18 mouse cellular contexts compared by ENCODE assay signal in the genomic region with DNA sequence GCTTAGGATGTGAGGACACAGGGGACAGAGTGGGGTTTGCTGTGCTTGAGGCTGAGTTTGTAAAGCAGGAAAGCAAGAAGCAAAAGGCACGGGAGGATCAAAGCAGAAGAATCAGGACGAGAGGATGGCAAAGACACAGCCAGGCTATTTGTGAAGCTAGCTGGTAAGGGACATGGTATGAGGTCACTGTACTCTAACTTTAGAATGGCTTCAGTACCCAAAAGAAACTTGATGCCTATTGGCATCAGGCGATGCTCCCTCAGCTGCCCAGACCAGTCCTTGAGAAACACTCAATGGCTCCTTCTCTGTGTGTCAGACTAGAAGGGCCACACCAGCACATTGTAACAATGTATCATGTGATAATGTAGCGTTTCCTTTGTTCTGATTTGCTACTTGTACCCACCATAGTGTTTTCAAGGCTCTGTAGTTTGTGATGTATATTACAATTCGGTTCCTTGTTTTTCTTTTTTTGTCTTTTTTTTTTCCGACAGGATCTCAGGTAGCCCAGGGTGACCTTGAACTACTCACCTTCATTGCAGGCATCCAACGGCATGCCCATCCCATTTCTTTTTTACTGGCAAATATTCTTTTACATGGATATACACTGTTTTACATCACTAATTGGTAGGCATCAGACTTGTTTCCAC. TPM values are rescaled to one million over a fixed set of nuclear protein-coding genes. Genes with fewer than 3 reads are reported as not detected.
DNase-seq lines count a peak whose midpoint lies in the region; ATAC-seq and TF ChIP-seq lines count a peak whose summit lies in the region.
"Had no signal": no experiment of that assay in that cellular context is flagged by ENCODE, and none has a peak within 500 bp of the region (broad histone marks: within the 10 kb centered on the region; RNA-seq: fewer than 3 reads in every experiment).

No protein-coding gene starts in this region.

- H3K27me3 ChIP-seq in heart, embryonic 10.5 days (ENCODE audit: insufficient read depth, poor library complexity, severe bottlenecking) = no peaks in the 10 kb centered on the region
- no peaks in the 10 kb centered on the region for H3K27me3 ChIP-seq in kidney, embryonic 14.5 days (ENCODE audit: control insufficient read depth, insufficient read depth, low read length)
- H3K27me3 ChIP-seq: embryonic facial prominence, embryonic 12.5 days; forebrain, embryonic 15.5 days; heart, embryonic 13.5 days; hindbrain, embryonic 13.5 days had no signal

- TF ChIP-seq CTCF in gastrocnemius, adult 2 months (IDR thresholded peaks at IDR 0.05) = no peak

- no peak overlapping the region for H3K4me3 ChIP-seq in gastrocnemius, adult 2 months
- no peak overlapping the region for H3K4me3 ChIP-seq in heart, embryonic 10.5 days
- no peak overlapping the region for H3K4me3 ChIP-seq in kidney, embryonic 14.5 days (ENCODE audit: low read length)
- H3K4me3 ChIP-seq: embryonic facial prominence, embryonic 12.5 days; forebrain, embryonic 15.5 days; heart, embryonic 13.5 days; hindbrain, embryonic 13.5 days had no signal

- DNase-seq in gastrocnemius, adult 2 months = peak; percentile 72
- DNase-seq in gastrocnemius, postnatal 4 days (ENCODE audit: low spot score in 2 of 2) = no peak
- DNase-seq in heart, embryonic 10.5 days (ENCODE audit: low spot score) = peak; percentile 31
- no peak for DNase-seq in heart, postnatal 14 days
- peak; percentile 34 for DNase-seq in ZHBTc4 (ENCODE audit: low read depth, low spot score)
- DNase-seq in skeletal muscle tissue, adult 2 months (ENCODE audit: low read depth, low spot score) = peak; percentile 80
- DNase-seq in left cerebral cortex, postnatal 25 days (ENCODE audit: low spot score in 2 of 2) = no peak
- DNase-seq: adrenal gland, postnatal 10 days; cerebellum, adult 11 months; cerebellum, adult 8-10 months; cerebellum, postnatal 25 days; kidney, adult 11 months had no signal

- no peak overlapping the region for H3K4me2 ChIP-seq in kidney, embryonic 14.5 days (replicated peaks; ENCODE audit: low read depth, low read length)
- H3K4me2 ChIP-seq: embryonic facial prominence, embryonic 12.5 days; forebrain, embryonic 15.5 days; heart, embryonic 13.5 days; hindbrain, embryonic 13.5 days had no signal

- no peak for ATAC-seq in kidney, embryonic 14.5 days (ENCODE audit: low FRiP score, low TSS enrichment)
- ATAC-seq: forebrain, embryonic 15.5 days; hindbrain, postnatal 0 days had no signal

- 82% methylated on average over 7 of the region's 7 CpGs for WGBS in heart, embryonic 10.5 days
- WGBS in kidney, embryonic 14.5 days = 82% methylated on average over 7 of the region's 7 CpGs

- intact Hi-C loops in gastrocnemius, adult 2 months (cut with DNase I) = loop anchor here (5.0 to 10.0 kb wide), 2 partner anchors 43 to 76 kb away; a partner anchor contains a TSS
- intact Hi-C loops in heart, postnatal 14 days (cut with DNase I) = no loop called here
- intact Hi-C loops in left cerebral cortex, postnatal 25 days (cut with DNase I) = no loop called here

- H3K27ac ChIP-seq in gastrocnemius, adult 2 months = peak overlapping the region; percentile 64
- H3K27ac ChIP-seq in heart, embryonic 10.5 days = no peak overlapping the region
- no peak overlapping the region for H3K27ac ChIP-seq in kidney, embryonic 14.5 days (ENCODE audit: low read depth, low read length)
- H3K27ac ChIP-seq: embryonic facial prominence, embryonic 12.5 days; forebrain, embryonic 15.5 days; heart, embryonic 13.5 days; hindbrain, embryonic 13.5 days; hindbrain, postnatal 0 days had no signal

- no peaks in the 10 kb centered on the region for H3K36me3 ChIP-seq in heart, embryonic 10.5 days
- H3K36me3 ChIP-seq in kidney, embryonic 14.5 days (ENCODE audit: control insufficient read depth, insufficient read depth, low read length) = no peaks in the 10 kb centered on the region
- H3K36me3 ChIP-seq: embryonic facial prominence, embryonic 12.5 days; forebrain, embryonic 15.5 days; heart, embryonic 13.5 days; hindbrain, embryonic 13.5 days had no signal

- no peaks in the 10 kb centered on the region for H3K4me1 ChIP-seq in heart, embryonic 10.5 days
- H3K4me1 ChIP-seq in kidney, embryonic 14.5 days (ENCODE audit: control insufficient read depth, insufficient read depth, low read length) = no peaks in the 10 kb centered on the region
- H3K4me1 ChIP-seq: embryonic facial prominence, embryonic 12.5 days; forebrain, embryonic 15.5 days; heart, embryonic 13.5 days; hindbrain, embryonic 13.5 days had no signal

- no peaks in the 10 kb centered on the region for H3K9me3 ChIP-seq in heart, embryonic 10.5 days
- no peaks in the 10 kb centered on the region for H3K9me3 ChIP-seq in kidney, embryonic 14.5 days (ENCODE audit: control insufficient read depth, low read length)
- H3K9me3 ChIP-seq: embryonic facial prominence, embryonic 12.5 days; forebrain, embryonic 15.5 days; heart, embryonic 13.5 days; hindbrain, embryonic 13.5 days had no signal

- H3K9ac ChIP-seq in kidney, embryonic 14.5 days (ENCODE audit: low read depth, low read length) = no peak overlapping the region
- H3K9ac ChIP-seq: embryonic facial prominence, embryonic 12.5 days; forebrain, embryonic 15.5 days; heart, embryonic 13.5 days; hindbrain, embryonic 13.5 days had no signal

RNA-seq across cellular contexts. Expression of a gene that starts 45.7 kb away (rescaled TPM):
- 10 to 100 TPM; 16.4 to 29.2 TPM for total RNA-seq in gastrocnemius, adult 2 months (2021)
- total RNA-seq in gastrocnemius, postnatal 4 days (2021) = 100 to 1,000 TPM in 1 of 2 experiments, 10 to 100 TPM in 1; 79.2 to 104 TPM
- 11.8 and 15.5 TPM in 2 replicates for polyA plus RNA-seq in heart, embryonic 10.5 days (2016; fragmentation: Nextera tagmentation; extraction: Ambion mirVana)
- 10 to 100 TPM; 32.3 to 36.3 TPM for total RNA-seq in heart, postnatal 14 days (2021)
- polyA plus RNA-seq in kidney, embryonic 14.5 days (2014; fragmentation: Nextera tagmentation; extraction: Ambion mirVana) = 20.2 and 24.8 TPM in 2 replicates
- 10 to 100 TPM; 32.8 to 46.2 TPM for total RNA-seq in left cerebral cortex, postnatal 25 days (2021)

Comparison
In these comparisons a context has a peak if more than half of its experiments do, and no peak if none do; other contexts are left out.
1. DNase-seq: peak in gastrocnemius, adult 2 months (single experiment), heart, embryonic 10.5 days (single experiment), ZHBTc4 (single experiment) and skeletal muscle tissue, adult 2 months (single experiment); none in gastrocnemius, postnatal 4 days (0 of 2), heart, postnatal 14 days (0 of 2) and left cerebral cortex, postnatal 25 days (0 of 2).